Mouse (Mus musculus) naive thymus-derived CD4-positive, alpha-beta T cell, adult 2 months (primary cell): ENCODE results near the gene Olfr1152.

ENCODE experiments used
- DNase-seq: peaks from one replicate; pipeline ENCODE4 v3.0.0-alpha.2; 2011; ENCODE audit warnings: low read depth

Gene Olfr1152

DNA sequence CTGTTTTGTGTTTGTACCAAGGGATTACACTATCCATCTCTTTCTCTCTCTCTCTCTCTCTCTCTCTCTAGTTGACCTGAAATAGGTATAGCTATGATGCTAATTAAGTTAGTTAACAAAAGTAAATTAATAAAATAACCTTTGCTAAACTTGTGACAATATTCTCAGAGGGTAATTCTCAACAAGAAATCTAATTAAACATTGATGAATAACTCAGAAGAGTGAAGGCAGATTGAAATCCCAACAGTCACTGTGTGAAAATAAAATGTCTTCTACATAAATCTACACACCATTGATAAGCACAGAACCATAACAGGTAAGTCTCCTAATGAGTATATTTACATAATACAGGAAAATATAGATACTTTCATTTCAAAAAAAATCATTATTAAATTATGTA lies at the start of gene Olfr1152:
Gene Olfr1152, plus strand, starts transcription at position 301 of the 400 bp plus-strand sequence.
- DNase-seq, result no peak

DNA sequence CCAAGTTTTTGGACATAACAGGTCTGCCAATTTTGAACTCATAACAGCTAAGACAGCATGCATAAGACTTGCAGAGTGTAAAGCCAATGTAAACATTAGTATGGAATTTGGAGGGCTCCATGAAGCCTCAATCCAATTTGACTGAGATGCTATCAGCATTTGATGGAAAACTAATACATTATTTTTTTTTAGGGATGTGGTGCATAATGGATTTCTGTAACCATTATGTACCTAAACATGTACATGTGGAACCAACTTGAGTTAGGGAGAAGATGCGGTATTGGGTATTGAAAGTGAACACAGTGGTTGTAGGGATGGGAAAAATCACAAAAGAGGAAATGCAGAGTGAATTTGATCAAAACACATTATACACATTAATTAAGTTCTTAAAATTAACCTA lies 36.1 kb upstream of the Olfr1152 start, which contains the start of gene Olfr1148:
Gene Olfr1148, plus strand, starts transcription at position 301 of the 400 bp plus-strand sequence.
- DNase-seq, result no peak

GRCm38 (mm10) chr2:87843693-87844092 lies 22.6 kb upstream of the Olfr1152 start, which contains the start of gene Olfr1150-ps1:
TSS of gene Olfr1150-ps1 (plus strand) at chr2:87843993.
- no peak for DNase-seq

DNA sequence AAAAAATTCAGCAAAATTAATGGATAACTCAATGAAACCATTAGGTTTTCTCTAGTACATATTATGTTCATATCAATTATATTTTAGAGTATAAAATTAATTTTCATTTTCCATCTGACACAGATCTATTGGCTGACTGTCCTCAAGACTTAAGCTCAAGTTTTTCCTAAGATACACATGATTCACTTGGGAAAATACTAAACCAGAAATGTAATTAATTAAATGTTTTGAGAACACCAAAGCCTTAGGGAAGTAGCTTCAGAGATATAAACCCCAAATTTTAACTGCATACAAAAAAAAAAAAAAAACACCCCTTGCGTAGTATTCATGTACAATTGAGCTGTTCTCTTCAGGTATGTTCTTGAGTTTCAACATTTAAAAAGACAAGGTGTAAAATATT lies 10.7 kb upstream of the Olfr1152 start, which contains the start of gene Olfr1151:
Gene Olfr1151, plus strand, starts transcription at position 301 of the 400 bp plus-strand sequence.
- DNase-seq, result no peak

GRCm38 (mm10) chr2:87894662-87895061 lies 28.4 kb downstream of the Olfr1152 start, which contains the start of gene Olfr1153:
TSS of gene Olfr1153 (plus strand) at chr2:87894962.
- no peak for DNase-seq

DNA sequence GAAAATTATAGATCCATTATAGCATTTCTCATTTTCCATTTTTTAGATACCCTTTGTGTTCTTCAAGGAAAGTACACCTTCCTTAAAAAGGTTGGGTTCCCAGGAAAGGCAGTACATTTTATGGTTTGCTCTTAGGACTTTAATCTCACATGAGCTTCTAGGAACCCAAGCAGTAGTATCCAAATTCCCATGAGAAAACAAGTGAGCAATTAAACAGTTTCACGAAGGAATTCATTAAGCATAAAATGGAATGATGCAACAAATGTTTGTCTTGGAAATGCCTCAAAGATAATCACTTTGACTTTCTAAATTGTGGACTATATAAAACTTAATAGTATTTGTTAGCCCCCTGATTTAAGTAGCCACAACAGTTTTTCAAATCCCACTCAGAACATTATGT lies 38.8 kb downstream of the Olfr1152 start, which contains the start of gene Olfr1154:
Gene Olfr1154, minus strand, starts transcription at position 101 of the 400 bp plus-strand sequence.
- no peak for DNase-seq
